8 mouse cellular contexts compared by ENCODE assay signal in genomic region chr4:149485825-149486206, GRCm38 (mm10). TPM values are rescaled to one million over a fixed set of nuclear protein-coding genes. Genes with fewer than 3 reads are reported as not detected.
DNase-seq lines count a peak whose midpoint lies in the region; ATAC-seq and TF ChIP-seq lines count a peak whose summit lies in the region.

No protein-coding gene starts in this region.

- TF ChIP-seq CTCF in heart, postnatal 0 days (IDR thresholded peaks at IDR 0.05; ENCODE audit: low read depth), result peak; percentile 40

- peak overlapping the region; percentile 84 for H3K4me2 ChIP-seq in heart, postnatal 0 days (ENCODE audit: low read depth, low read length)
- H3K4me2 ChIP-seq in midbrain, embryonic 11.5 days, result peak overlapping the region; percentile 88

- TF ChIP-seq EP300 in heart, postnatal 0 days (IDR thresholded peaks at IDR 0.05; ENCODE audit: low read depth), result no peak

- peak; percentile 31 for DNase-seq in adrenal gland, adult 2 months
- no peak for DNase-seq in adrenal gland, postnatal 4 days (ENCODE audit: low spot score in 2 of 2)
- DNase-seq in ES-CJ7 (ENCODE audit: low read depth, low spot score), result peak; percentile 36
- DNase-seq in embryonic facial prominence, embryonic 10.5 days (ENCODE audit: low spot score), result peak; percentile 29
- peak; percentile 63 for DNase-seq in heart, postnatal 0 days (ENCODE audit: low spot score)
- DNase-seq in large intestine, adult 2 months (ENCODE audit: low read depth, low spot score), result peak; percentile 39
- DNase-seq in midbrain, embryonic 11.5 days (ENCODE audit: low spot score, missing footprints), result peak; percentile 89
- DNase-seq in urinary bladder, postnatal 4 days (ENCODE audit: low spot score in 2 of 2), result no peak

- WGBS in embryonic facial prominence, embryonic 10.5 days, result 2% methylated on average over 10 of the region's 10 CpGs
- WGBS in heart, postnatal 0 days, result under 1% methylated on average over 10 of the region's 10 CpGs
- WGBS in large intestine, adult 2 months, result 0% methylated on average over 10 of the region's 10 CpGs
- 2% methylated on average over 10 of the region's 10 CpGs for WGBS in midbrain, embryonic 11.5 days

- H3K9me3 ChIP-seq in embryonic facial prominence, embryonic 10.5 days, result no peaks in the 10 kb centered on the region
- H3K9me3 ChIP-seq in heart, postnatal 0 days (replicated peaks; ENCODE audit: control insufficient read depth, low read length), result no peaks in the 10 kb centered on the region
- no peaks in the 10 kb centered on the region for H3K9me3 ChIP-seq in midbrain, embryonic 11.5 days (ENCODE audit: control insufficient read depth, low read length)

- H3K4me3 ChIP-seq in embryonic facial prominence, embryonic 10.5 days, result peak overlapping the region; percentile 95
- H3K4me3 ChIP-seq in heart, postnatal 0 days (ENCODE audit: low read depth, low read length), result peak overlapping the region; percentile 77
- peak overlapping the region; percentile 89 for H3K4me3 ChIP-seq in midbrain, embryonic 11.5 days (ENCODE audit: low read depth, low read length)

- peaks cover 43% of the 10 kb centered on the region for H3K36me3 ChIP-seq in embryonic facial prominence, embryonic 10.5 days (replicated peaks)
- H3K36me3 ChIP-seq in heart, postnatal 0 days (replicated peaks; ENCODE audit: control insufficient read depth, insufficient read depth, low read length), result peaks cover 37% of the 10 kb centered on the region
- H3K36me3 ChIP-seq in midbrain, embryonic 11.5 days (ENCODE audit: control insufficient read depth, insufficient read depth, low read length), result peaks cover 6% of the 10 kb centered on the region

- peaks cover 26% of the 10 kb centered on the region for H3K4me1 ChIP-seq in embryonic facial prominence, embryonic 10.5 days
- peaks cover 14% of the 10 kb centered on the region for H3K4me1 ChIP-seq in heart, postnatal 0 days (ENCODE audit: control insufficient read depth, insufficient read depth)
- peaks cover 12% of the 10 kb centered on the region for H3K4me1 ChIP-seq in midbrain, embryonic 11.5 days (ENCODE audit: control insufficient read depth, insufficient read depth, low read length)

- H3K27ac ChIP-seq in embryonic facial prominence, embryonic 10.5 days (replicated peaks), result peak overlapping the region; percentile 91
- H3K27ac ChIP-seq in heart, postnatal 0 days (ENCODE audit: low read depth), result peak overlapping the region; percentile 88
- no peak overlapping the region for H3K27ac ChIP-seq in midbrain, embryonic 11.5 days (ENCODE audit: low read depth, low read length)

- no peaks in the 10 kb centered on the region for H3K27me3 ChIP-seq in embryonic facial prominence, embryonic 10.5 days (replicated peaks; ENCODE audit: low read depth, poor library complexity, severe bottlenecking)
- no peaks in the 10 kb centered on the region for H3K27me3 ChIP-seq in heart, postnatal 0 days (ENCODE audit: control insufficient read depth, insufficient read depth, low read length)
- H3K27me3 ChIP-seq in midbrain, embryonic 11.5 days (ENCODE audit: control insufficient read depth, insufficient read depth, low read length), result no peaks in the 10 kb centered on the region

- no peak for ATAC-seq in heart, postnatal 0 days (ENCODE audit: insufficient read depth, low read depth)
- ATAC-seq in midbrain, embryonic 11.5 days (ENCODE audit: low FRiP score), result no peak

- H3K9ac ChIP-seq in heart, postnatal 0 days (replicated peaks; ENCODE audit: low read depth, low read length), result peak overlapping the region; percentile 76
- H3K9ac ChIP-seq in midbrain, embryonic 11.5 days (ENCODE audit: low read length), result peak overlapping the region; percentile 81

RNA-seq across cellular contexts. Expression of gene Lzic, which starts 0.8 kb away (rescaled TPM):
- total RNA-seq in adrenal gland, adult 2 months (2021), result 10 to 100 TPM; 22.3 to 27.7 TPM
- polyA plus RNA-seq in adrenal gland, adult 2 months (2012; rRNA removed), result 22.6 and 22.9 TPM in 2 replicates
- total RNA-seq in adrenal gland, postnatal 4 days (2021), result 10 to 100 TPM; 35.3 to 37.4 TPM
- polyA plus RNA-seq in embryonic facial prominence, embryonic 10.5 days (2016; fragmentation: Nextera tagmentation; extraction: Ambion mirVana), result 53.2 and 54.5 TPM in 2 replicates
- 33.7 and 34.8 TPM in 2 replicates for total RNA-seq in heart, postnatal 0 days (2014; rRNA removed; ENCODE audit: low replicate concordance)
- 27.2 and 28.4 TPM in 2 replicates for polyA plus RNA-seq in heart, postnatal 0 days (2015; fragmentation: Nextera tagmentation; extraction: Ambion mirVana)
- 13.0 and 26.3 TPM in 2 replicates for polyA plus RNA-seq in large intestine, adult 2 months (2012; rRNA removed)
- polyA plus RNA-seq in midbrain, embryonic 11.5 days (2014; fragmentation: Nextera tagmentation; extraction: Ambion mirVana), result 48.2 and 50.1 TPM in 2 replicates

RNA-seq across cellular contexts. Expression of gene Nmnat1, which starts 0.8 kb away (rescaled TPM):
- total RNA-seq in adrenal gland, adult 2 months (2021), result 10 to 100 TPM; 14.2 to 15.2 TPM
- 9.1 and 10.4 TPM in 2 replicates for polyA plus RNA-seq in adrenal gland, adult 2 months (2012; rRNA removed)
- total RNA-seq in adrenal gland, postnatal 4 days (2021), result 10 to 100 TPM; 10.1 to 12.3 TPM
- 14.5 and 15.0 TPM in 2 replicates for polyA plus RNA-seq in embryonic facial prominence, embryonic 10.5 days (2016; fragmentation: Nextera tagmentation; extraction: Ambion mirVana)
- 15.3 and 15.9 TPM in 2 replicates for total RNA-seq in heart, postnatal 0 days (2014; rRNA removed; ENCODE audit: low replicate concordance)
- 14.4 and 16.8 TPM in 2 replicates for polyA plus RNA-seq in heart, postnatal 0 days (2015; fragmentation: Nextera tagmentation; extraction: Ambion mirVana)
- polyA plus RNA-seq in large intestine, adult 2 months (2012; rRNA removed), result 7.1 and 11.6 TPM in 2 replicates
- polyA plus RNA-seq in midbrain, embryonic 11.5 days (2014; fragmentation: Nextera tagmentation; extraction: Ambion mirVana), result 15.1 and 15.5 TPM in 2 replicates

RNA-seq across cellular contexts. Expression of gene Tmem274, which starts 8.6 kb away (rescaled TPM):
- total RNA-seq in adrenal gland, adult 2 months (2021), result not detected
- polyA plus RNA-seq in adrenal gland, adult 2 months (2012; rRNA removed), result not detected in 2 replicates
- not detected for total RNA-seq in adrenal gland, postnatal 4 days (2021)
- polyA plus RNA-seq in embryonic facial prominence, embryonic 10.5 days (2016; fragmentation: Nextera tagmentation; extraction: Ambion mirVana), result 0.26 and 0.77 TPM in 2 replicates
- not detected in 2 replicates for total RNA-seq in heart, postnatal 0 days (2014; rRNA removed; ENCODE audit: low replicate concordance)
- 0.19 and 0.21 TPM in 2 replicates for polyA plus RNA-seq in heart, postnatal 0 days (2015; fragmentation: Nextera tagmentation; extraction: Ambion mirVana)
- polyA plus RNA-seq in large intestine, adult 2 months (2012; rRNA removed), result not detected in 2 replicates
- polyA plus RNA-seq in midbrain, embryonic 11.5 days (2014; fragmentation: Nextera tagmentation; extraction: Ambion mirVana), result not detected in 2 replicates

RNA-seq across cellular contexts. Expression of gene Rbp7, which starts 31.0 kb away (rescaled TPM):
- 10 to 100 TPM; 13.3 to 14.3 TPM for total RNA-seq in adrenal gland, adult 2 months (2021)
- polyA plus RNA-seq in adrenal gland, adult 2 months (2012; rRNA removed), result 3.4 and 6.1 TPM in 2 replicates
- total RNA-seq in adrenal gland, postnatal 4 days (2021), result 10 to 100 TPM; 12.6 to 19.8 TPM
- not detected in 2 replicates for polyA plus RNA-seq in embryonic facial prominence, embryonic 10.5 days (2016; fragmentation: Nextera tagmentation; extraction: Ambion mirVana)
- total RNA-seq in heart, postnatal 0 days (2014; rRNA removed; ENCODE audit: low replicate concordance), result 2.2 and 6.0 TPM in 2 replicates
- 64.1 and 74.2 TPM in 2 replicates for polyA plus RNA-seq in heart, postnatal 0 days (2015; fragmentation: Nextera tagmentation; extraction: Ambion mirVana)
- 9.4 and 10.4 TPM in 2 replicates for polyA plus RNA-seq in large intestine, adult 2 months (2012; rRNA removed)
- not detected in 2 replicates for polyA plus RNA-seq in midbrain, embryonic 11.5 days (2014; fragmentation: Nextera tagmentation; extraction: Ambion mirVana)

RNA-seq across cellular contexts. Expression of gene Ctnnbip1, which starts 32.2 kb away (rescaled TPM):
- total RNA-seq in adrenal gland, adult 2 months (2021), result 10 to 100 TPM; 19.4 to 25.3 TPM
- 26.2 and 26.4 TPM in 2 replicates for polyA plus RNA-seq in adrenal gland, adult 2 months (2012; rRNA removed)
- 10 to 100 TPM; 44.7 to 44.8 TPM for total RNA-seq in adrenal gland, postnatal 4 days (2021)
- 67.5 TPM in 2 replicates for polyA plus RNA-seq in embryonic facial prominence, embryonic 10.5 days (2016; fragmentation: Nextera tagmentation; extraction: Ambion mirVana)
- 31.8 and 35.9 TPM in 2 replicates for total RNA-seq in heart, postnatal 0 days (2014; rRNA removed; ENCODE audit: low replicate concordance)
- 46.3 and 53.6 TPM in 2 replicates for polyA plus RNA-seq in heart, postnatal 0 days (2015; fragmentation: Nextera tagmentation; extraction: Ambion mirVana)
- polyA plus RNA-seq in large intestine, adult 2 months (2012; rRNA removed), result 22.5 and 27.7 TPM in 2 replicates
- polyA plus RNA-seq in midbrain, embryonic 11.5 days (2014; fragmentation: Nextera tagmentation; extraction: Ambion mirVana), result 55.9 and 59.4 TPM in 2 replicates

Comparison
In these comparisons a context has a peak if more than half of its experiments do, and no peak if none do; other contexts are left out.
1. DNase-seq: peak in adrenal gland, adult 2 months (single experiment), ES-CJ7 (single experiment), embryonic facial prominence, embryonic 10.5 days (single experiment), heart, postnatal 0 days (single experiment), large intestine, adult 2 months (single experiment) and midbrain, embryonic 11.5 days (single experiment); none in adrenal gland, postnatal 4 days (0 of 2) and urinary bladder, postnatal 4 days (0 of 2).
2. Peak in every context shown above with its lines, with median percentiles within 50 percentile points of each other: H3K4me3 ChIP-seq.